Mouse (Mus musculus) kidney, embryonic 14.5 days (tissue): ENCODE results near the gene March2. TPM values are rescaled to one million over a fixed set of nuclear protein-coding genes. Genes with fewer than 3 reads are reported as not detected.

Experiments
- ATAC-seq: fragments of 200-750 bp; cut with Nextera tagmentation; 2 replicates; pipeline ENCODE4 v1.8.0; 2017; ENCODE audit warnings: moderate number of reproducible peaks, mild to moderate bottlenecking, moderate TSS enrichment, moderate library complexity; ENCODE audit not compliant: low FRiP score, low TSS enrichment
- H3K27ac ChIP-seq: fragments of 300-500 bp; sonication (generic); 2 replicates; pipeline ENCODE4 v1.5.1; 2014; ENCODE audit warnings: low read depth, mild to moderate bottlenecking, low read length, moderate library complexity, mixed read lengths
- H3K27me3 ChIP-seq: fragments of 300-500 bp; sonication (generic); 2 replicates; pipeline ENCODE4 v1.6.1; 2014; ENCODE audit warnings: mild to moderate bottlenecking, low read length; ENCODE audit not compliant: control insufficient read depth, insufficient read depth
- H3K36me3 ChIP-seq: fragments of 300-500 bp; sonication (generic); 2 replicates; pipeline ENCODE4 v1.6.1; 2014; ENCODE audit warnings: low read length, mixed read lengths; ENCODE audit not compliant: control insufficient read depth, insufficient read depth
- H3K4me1 ChIP-seq: fragments of 300-500 bp; sonication (generic); 2 replicates; pipeline ENCODE4 v1.6.1; 2014; ENCODE audit warnings: low read length, mixed read lengths; ENCODE audit not compliant: control insufficient read depth, insufficient read depth
- H3K4me2 ChIP-seq: fragments of 300-500 bp; sonication (generic); replicated peaks from 2 replicates; pipeline ENCODE4 v1.6.1; 2014; ENCODE audit warnings: low read depth, mild to moderate bottlenecking, low read length
- H3K4me3 ChIP-seq: fragments of 300-500 bp; sonication (generic); 2 replicates; pipeline ENCODE4 v1.5.1; 2014; ENCODE audit warnings: mild to moderate bottlenecking, low read length
- H3K9ac ChIP-seq: fragments of 300-500 bp; sonication (generic); 2 replicates; pipeline ENCODE4 v1.6.1; 2014; ENCODE audit warnings: low read depth, mild to moderate bottlenecking, low read length, moderate library complexity
- H3K9me3 ChIP-seq: fragments of 300-500 bp; sonication (generic); 2 replicates; pipeline ENCODE4 v1.6.1; 2016; ENCODE audit warnings: low read length; ENCODE audit not compliant: control insufficient read depth
- WGBS: fragments of 180-500 bp; shearing (Covaris S2); extraction: QIAGEN DNeasy Blood & Tissue Kit; methylation state at CpG from one replicate; pipeline ENCODE4 v1.1.7; 2014; 5-methylcytosine and 5-hydroxymethylcytosine counted together
- polyA plus RNA-seq: library from polyadenylated mRNA; unstranded; fragments of >200 nt; fragmentation: Nextera tagmentation; extraction: Ambion mirVana; gene quantifications from 2 replicates; pipeline ENCODE4 v1.2.1, GENCODE M21; 2014

The March2 gene
- polyA plus RNA-seq, 1 experiment from 2014 or later = 46.1 TPM

- Histone ChIP-seq H3K9me3 (no peaks in the 10 kb centered on the region), H3K4me1 (no peaks in the 10 kb centered on the region), H3K4me2 (no peak overlapping the region), H3K27me3 (no peaks in the 10 kb centered on the region), H3K36me3 (peaks cover 24% of the 10 kb centered on the region; the same call in 1 of the 2 replicates), H3K4me3 (no peak overlapping the region), H3K27ac (no peak overlapping the region), H3K9ac (no peak overlapping the region)
- 48% methylated on average over 1 of the region's 1 CpGs for WGBS
- no peak for ATAC-seq
These were observed 16.3 kb downstream of the March2 start for GRCm38 (mm10) chr17:33702178-33702577.

DNA sequence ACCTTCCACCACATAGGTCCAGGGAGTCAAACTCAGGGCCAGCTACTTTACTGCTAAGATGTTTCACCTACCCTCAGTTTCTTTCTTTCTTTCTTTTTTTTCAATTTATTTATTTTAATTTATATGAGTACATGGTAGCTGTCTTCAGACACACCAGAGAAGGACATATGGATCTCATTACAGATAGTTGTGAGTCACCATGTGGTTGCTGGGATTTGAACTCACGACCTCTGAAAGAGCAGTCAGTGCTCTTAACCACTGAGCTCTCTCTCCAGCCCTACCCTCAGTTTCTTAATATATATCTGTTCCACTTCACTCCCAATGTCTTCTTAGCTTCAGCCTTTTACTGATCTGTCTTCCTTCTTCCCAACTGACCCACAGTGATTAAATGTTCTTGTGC is 23.0 kb downstream of the March2 start:
- H3K9ac ChIP-seq = no peak overlapping the region
- H3K4me3 ChIP-seq = no peak overlapping the region
- no peak overlapping the region for H3K27ac ChIP-seq
- H3K9me3 ChIP-seq = no peaks in the 10 kb centered on the region
- no peaks in the 10 kb centered on the region for H3K27me3 ChIP-seq
- H3K4me2 ChIP-seq = no peak overlapping the region
- no peak for ATAC-seq
- no peaks in the 10 kb centered on the region for H3K4me1 ChIP-seq
- WGBS = 83% methylated on average over 1 of the region's 1 CpGs
- H3K36me3 ChIP-seq = peaks cover 28% of the 10 kb centered on the region; the same call in 1 of the 2 replicates

- peak within 1 kb of the TSS; percentile 51; the same call in 1 of the 2 replicates for H3K9ac ChIP-seq
- 85% methylated on average over 1 of the region's 1 CpGs for WGBS
- no peaks in the 10 kb centered on the region for H3K27me3 ChIP-seq
- no peaks in the 10 kb centered on the region for H3K9me3 ChIP-seq
- H3K4me1 ChIP-seq = peaks cover 28% of the 10 kb centered on the region
- H3K27ac ChIP-seq = no peak within 1 kb of the TSS; the same call in 1 of the 2 replicates
- no peak for ATAC-seq
- peak within 1 kb of the TSS; percentile 88 for H3K4me3 ChIP-seq
- H3K4me2 ChIP-seq = peak within 1 kb of the TSS; percentile 49
- peaks cover 16% of the 10 kb centered on the region; the same call in 1 of the 2 replicates for H3K36me3 ChIP-seq
These were observed 31.7 kb downstream of the March2 start, which contains the start of gene Hnrnpm for GRCm38 (mm10) chr17:33686760-33687159. Gene Hnrnpm, minus strand, starts transcription at chr17:33686860.

DNA sequence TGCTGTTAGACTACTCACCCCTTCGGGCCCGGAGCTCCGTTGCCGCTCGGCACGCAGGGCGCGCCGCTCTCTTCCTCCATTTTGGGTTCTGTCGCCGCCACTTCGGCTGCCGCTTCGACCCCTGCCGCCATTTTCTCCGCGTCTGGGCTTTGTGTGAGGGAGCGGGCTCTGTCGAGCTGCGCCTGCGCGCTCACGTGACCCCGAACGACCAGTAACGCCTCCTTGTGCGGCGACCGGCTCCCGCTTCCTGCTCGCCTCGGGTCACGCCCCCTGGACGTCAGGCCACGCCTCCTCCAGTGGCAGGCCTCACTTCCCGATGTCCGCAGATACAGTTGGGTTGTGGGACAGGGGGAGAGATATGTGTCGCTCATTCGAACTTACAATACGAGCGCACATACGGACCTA is 33.2 kb downstream of the March2 start:
- ATAC-seq = peak; percentile 98
- Histone ChIP-seq H3K9ac (peak overlapping the region; percentile 99), H3K4me1 (peaks cover 28% of the 10 kb centered on the region), H3K36me3 (peaks cover 10% of the 10 kb centered on the region; the same call in 1 of the 2 replicates), H3K9me3 (no peaks in the 10 kb centered on the region), H3K4me2 (peak overlapping the region; percentile 94), H3K27me3 (no peaks in the 10 kb centered on the region), H3K4me3 (peak overlapping the region; percentile 88), H3K27ac (peak overlapping the region; percentile 95)
- WGBS = 1% methylated on average over 42 of the region's 42 CpGs

GRCm38 (mm10) chr17:33684671-33685231 is 33.7 kb downstream of the March2 start:
- under 1% methylated on average over 44 of the region's 44 CpGs for WGBS
- Histone ChIP-seq H3K27ac (peak overlapping the region; percentile 95), H3K9ac (peak overlapping the region; percentile 99)

GRCm38 (mm10) chr17:33681767-33682166 is 36.7 kb downstream of the March2 start:
- peaks cover 19% of the 10 kb centered on the region for H3K36me3 ChIP-seq
- no peaks in the 10 kb centered on the region for H3K9me3 ChIP-seq
- H3K27ac ChIP-seq = no peak overlapping the region
- H3K4me3 ChIP-seq = peak overlapping the region; percentile 6; the same call in 1 of the 2 replicates
- H3K4me2 ChIP-seq = peak overlapping the region; percentile 21; the same call in 1 of the 2 replicates
- H3K27me3 ChIP-seq = no peaks in the 10 kb centered on the region
- H3K4me1 ChIP-seq = peaks cover 28% of the 10 kb centered on the region
- ATAC-seq = no peak
- no peak overlapping the region for H3K9ac ChIP-seq

More at GRCm38 (mm10) chr17:33684671-33685231, 33.7 kb downstream of the March2 start:
- no peaks in the 10 kb centered on the region for H3K27me3 ChIP-seq
- H3K4me2 ChIP-seq = peak overlapping the region; percentile 94
- H3K36me3 ChIP-seq = peaks cover 10% of the 10 kb centered on the region; the same call in 1 of the 2 replicates
- no peaks in the 10 kb centered on the region for H3K9me3 ChIP-seq
- H3K4me1 ChIP-seq = peaks cover 28% of the 10 kb centered on the region
- peak; percentile 81 for ATAC-seq
- peak overlapping the region; percentile 88 for H3K4me3 ChIP-seq

- no peak overlapping the region for H3K27ac ChIP-seq
- H3K36me3 ChIP-seq = peaks cover 33% of the 10 kb centered on the region
- no peak overlapping the region for H3K4me2 ChIP-seq
- no peak for ATAC-seq
- H3K9me3 ChIP-seq = no peaks in the 10 kb centered on the region
- H3K4me3 ChIP-seq = no peak overlapping the region
- H3K27me3 ChIP-seq = no peaks in the 10 kb centered on the region
- no peak overlapping the region for H3K9ac ChIP-seq
- H3K4me1 ChIP-seq = peaks cover 19% of the 10 kb centered on the region
These were observed 39.7 kb downstream of the March2 start for GRCm38 (mm10) chr17:33678771-33679170.

GRCm38 (mm10) chr17:33676086-33676485 is 42.4 kb downstream of the March2 start:
- Histone ChIP-seq H3K4me3 (no peak overlapping the region), H3K9me3 (no peaks in the 10 kb centered on the region), H3K27me3 (no peaks in the 10 kb centered on the region), H3K4me2 (no peak overlapping the region), H3K36me3 (peaks cover 30% of the 10 kb centered on the region), H3K9ac (no peak overlapping the region), H3K27ac (no peak overlapping the region), H3K4me1 (no peaks in the 10 kb centered on the region)
- 91% methylated on average over 2 of the region's 2 CpGs for WGBS
- ATAC-seq = no peak

DNA sequence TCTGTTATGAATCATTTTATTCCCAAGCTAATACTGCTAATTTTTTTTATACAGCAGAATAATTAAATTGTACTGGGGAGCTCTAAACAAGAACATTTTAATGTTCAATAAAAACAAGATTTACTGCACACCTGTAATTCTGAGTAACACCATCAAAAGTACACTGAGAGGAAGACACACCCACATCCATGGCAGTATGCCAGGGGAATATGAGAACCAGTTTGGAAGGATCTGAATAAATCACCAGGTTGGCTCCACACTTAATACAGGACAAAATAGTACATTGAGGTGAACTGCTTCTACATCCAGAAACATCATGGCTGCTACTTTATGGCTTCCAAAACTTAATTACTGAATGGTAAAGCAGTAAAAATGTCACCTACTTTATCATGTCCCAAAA is 43.0 kb downstream of the March2 start:
- Histone ChIP-seq H3K27ac (no peak overlapping the region), H3K4me3 (no peak overlapping the region), H3K4me1 (0 out of 2 replicates have a peak, but pooled peaks cover 2% of the 10 kb centered on the region), H3K4me2 (no peak overlapping the region), H3K9ac (no peak overlapping the region), H3K36me3 (peaks cover 30% of the 10 kb centered on the region), H3K9me3 (no peaks in the 10 kb centered on the region), H3K27me3 (no peaks in the 10 kb centered on the region)
- ATAC-seq = no peak
